Mouse (Mus musculus): ENCODE results near the gene Cd200. TPM values are rescaled to one million over a fixed set of nuclear protein-coding genes. Genes with fewer than 3 reads are reported as not detected.
"Not testable (repeated sequence)": the region's sequence is repeated elsewhere in the genome, so short reads cannot be mapped to it uniquely, and the experiment has no call there.

Gene Cd200
- polyA plus RNA-seq, 1 experiment from 2014 or later = 108 TPM

DNA sequence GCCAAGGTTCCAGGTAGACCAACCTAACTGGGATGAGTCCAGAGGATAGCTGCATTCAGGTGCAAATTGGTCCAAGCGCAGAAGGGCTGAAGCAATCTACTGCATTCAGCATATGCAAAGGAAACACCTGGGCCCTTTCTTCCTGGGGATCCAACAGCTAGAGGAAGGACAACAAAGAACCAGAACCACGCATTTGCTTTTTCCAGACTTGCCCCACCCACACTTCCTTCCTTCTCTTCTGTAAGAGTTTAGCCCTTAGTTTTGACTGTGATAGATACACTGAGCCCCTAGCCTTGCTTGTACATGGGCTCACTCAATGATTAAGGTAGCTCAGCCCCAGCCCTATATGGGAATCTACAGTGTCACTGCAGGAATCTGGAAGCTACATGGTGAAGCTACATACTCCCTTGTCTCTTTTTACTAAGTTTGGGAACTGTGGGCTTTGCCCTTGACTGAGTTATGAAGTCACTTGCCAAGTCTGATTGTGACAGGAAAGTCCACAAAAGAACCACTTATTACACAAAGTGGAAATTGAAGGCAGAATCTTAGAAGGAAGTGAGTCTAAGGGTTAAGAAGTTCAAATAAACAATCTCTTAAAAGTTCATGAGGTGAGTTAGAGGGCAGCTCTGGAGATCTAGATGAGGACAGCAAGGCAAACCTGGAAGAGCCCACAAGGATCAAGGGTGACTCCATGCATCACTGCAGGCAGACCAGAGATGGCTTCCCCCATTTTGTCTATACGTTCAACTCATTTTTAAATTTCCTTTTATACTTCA lies 59.1 kb downstream of the Cd200 start:
- Histone ChIP-seq H3K4me3 (ENCODE audit: low read depth, low read length) (no peak overlapping the region), H3K9me3 (ENCODE audit: control insufficient read depth) (no peaks in the 10 kb centered on the region), H3K9ac (ENCODE audit: low read depth, low read length) (no peak overlapping the region), H3K36me3 (ENCODE audit: control insufficient read depth, insufficient read depth) (no peaks in the 10 kb centered on the region), H3K27me3 (replicated peaks; ENCODE audit: control insufficient read depth, insufficient read depth, low read length) (no peaks in the 10 kb centered on the region), H3K4me1 (replicated peaks; ENCODE audit: control insufficient read depth, insufficient read depth, low read length) (no peaks in the 10 kb centered on the region), H3K4me2 (replicated peaks; ENCODE audit: low read depth) (no peak overlapping the region), H3K27ac (ENCODE audit: low read depth, low read length) (no peak overlapping the region)
- no peak for ATAC-seq
- no peak for TF ChIP-seq CTCF (IDR thresholded peaks at IDR 0.05; ENCODE audit: low read depth)
- WGBS = 74% methylated on average over 3 of the region's 3 CpGs

DNA sequence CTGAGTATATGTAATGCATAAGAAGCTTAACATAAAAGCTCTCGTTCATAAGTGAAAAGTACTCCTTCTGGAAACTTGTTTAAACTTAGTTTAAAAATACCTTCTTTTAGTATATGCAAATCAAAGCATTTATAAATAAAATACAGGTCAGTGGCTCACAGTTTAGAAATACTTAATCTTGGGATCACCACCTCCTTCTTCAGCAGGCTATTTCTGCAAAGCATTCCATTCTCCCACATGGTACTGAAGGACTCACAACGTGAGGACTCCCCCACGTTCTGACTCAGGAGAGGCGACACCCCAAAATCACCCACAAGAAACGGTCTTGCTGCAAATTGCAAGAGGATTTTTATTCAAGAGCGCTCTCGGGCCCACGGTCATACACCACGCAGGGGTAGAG lies 60.6 kb downstream of the Cd200 start:
- not testable (repeated sequence) for H3K9me3 ChIP-seq (ENCODE audit: control insufficient read depth); H3K4me3 ChIP-seq (ENCODE audit: low read depth, low read length); H3K27me3 ChIP-seq (replicated peaks; ENCODE audit: control insufficient read depth, insufficient read depth, low read length); H3K27ac ChIP-seq (ENCODE audit: low read depth, low read length); ATAC-seq; H3K36me3 ChIP-seq (ENCODE audit: control insufficient read depth, insufficient read depth); H3K4me2 ChIP-seq (replicated peaks; ENCODE audit: low read depth); H3K9ac ChIP-seq (ENCODE audit: low read depth, low read length); H3K4me1 ChIP-seq (replicated peaks; ENCODE audit: control insufficient read depth, insufficient read depth, low read length)
- 90% methylated on average over 5 of the region's 9 CpGs for WGBS

DNA sequence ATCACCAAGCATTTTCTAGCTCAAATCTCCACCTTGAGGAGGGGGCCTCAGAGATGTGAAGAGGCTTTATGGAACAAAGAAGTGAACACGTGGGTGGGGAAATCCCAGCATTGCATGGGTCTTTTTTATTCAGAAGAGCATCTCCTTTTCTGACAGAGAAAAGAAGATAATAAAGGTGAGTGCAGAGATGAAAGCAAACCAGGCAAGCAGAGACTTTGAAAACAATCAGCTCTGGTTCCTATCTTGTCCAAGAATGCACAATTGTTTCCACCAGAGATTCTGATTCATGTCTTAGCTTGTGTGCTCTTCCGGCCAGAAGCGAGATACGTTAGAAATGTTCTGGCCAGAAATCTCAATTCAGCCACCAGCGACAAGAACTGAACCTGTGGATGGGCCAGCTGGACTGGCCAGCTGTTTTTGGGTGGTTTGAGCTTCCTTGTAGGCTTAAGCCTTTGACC lies 61.9 kb downstream of the Cd200 start:
- 92% methylated on average over 5 of the region's 5 CpGs for WGBS
- H3K4me3 ChIP-seq (ENCODE audit: low read depth, low read length) = no peak overlapping the region
- ATAC-seq = no peak

DNA sequence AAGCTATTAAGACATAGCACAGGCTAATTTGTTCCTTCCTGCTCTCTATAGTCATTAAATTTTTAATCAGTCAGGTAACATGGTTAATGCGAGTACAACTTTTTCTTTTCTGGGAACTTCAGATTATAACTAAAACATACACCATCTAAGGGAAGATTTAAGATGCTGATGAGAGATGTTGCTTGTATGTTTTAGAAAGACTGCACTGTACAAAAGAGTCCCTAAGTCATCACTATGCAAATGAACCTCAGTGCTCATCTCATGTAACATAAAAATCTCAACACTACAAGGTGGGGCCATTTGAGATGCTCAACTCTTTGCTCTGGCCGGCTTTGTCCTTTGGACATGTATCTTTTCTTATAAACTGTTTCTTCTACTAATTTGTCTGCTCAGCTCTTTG lies 62.5 kb downstream of the Cd200 start:
- H3K9ac ChIP-seq (ENCODE audit: low read depth, low read length) = no peak overlapping the region
- H3K27me3 ChIP-seq (replicated peaks; ENCODE audit: control insufficient read depth, insufficient read depth, low read length) = no peaks in the 10 kb centered on the region
- no peak overlapping the region for H3K4me2 ChIP-seq (replicated peaks; ENCODE audit: low read depth)
- H3K4me3 ChIP-seq (ENCODE audit: low read depth, low read length) = no peak overlapping the region
- TF ChIP-seq CTCF (IDR thresholded peaks at IDR 0.05; ENCODE audit: low read depth) = no peak
- H3K9me3 ChIP-seq (ENCODE audit: control insufficient read depth) = no peaks in the 10 kb centered on the region
- no peaks in the 10 kb centered on the region for H3K4me1 ChIP-seq (replicated peaks; ENCODE audit: control insufficient read depth, insufficient read depth, low read length)
- H3K27ac ChIP-seq (ENCODE audit: low read depth, low read length) = no peak overlapping the region
- 94% methylated on average over 2 of the region's 2 CpGs for WGBS
- no peak for ATAC-seq
- no peaks in the 10 kb centered on the region for H3K36me3 ChIP-seq (ENCODE audit: control insufficient read depth, insufficient read depth)

More for the DNA sequence above, 61.9 kb downstream of the Cd200 start:
- Histone ChIP-seq H3K27ac (ENCODE audit: low read depth, low read length) (no peak overlapping the region), H3K9ac (ENCODE audit: low read depth, low read length) (no peak overlapping the region), H3K36me3 (ENCODE audit: control insufficient read depth, insufficient read depth) (no peaks in the 10 kb centered on the region), H3K27me3 (replicated peaks; ENCODE audit: control insufficient read depth, insufficient read depth, low read length) (no peaks in the 10 kb centered on the region), H3K9me3 (ENCODE audit: control insufficient read depth) (no peaks in the 10 kb centered on the region), H3K4me1 (replicated peaks; ENCODE audit: control insufficient read depth, insufficient read depth, low read length) (no peaks in the 10 kb centered on the region), H3K4me2 (replicated peaks; ENCODE audit: low read depth) (no peak overlapping the region)
- no peak for TF ChIP-seq CTCF (IDR thresholded peaks at IDR 0.05; ENCODE audit: low read depth)

DNA sequence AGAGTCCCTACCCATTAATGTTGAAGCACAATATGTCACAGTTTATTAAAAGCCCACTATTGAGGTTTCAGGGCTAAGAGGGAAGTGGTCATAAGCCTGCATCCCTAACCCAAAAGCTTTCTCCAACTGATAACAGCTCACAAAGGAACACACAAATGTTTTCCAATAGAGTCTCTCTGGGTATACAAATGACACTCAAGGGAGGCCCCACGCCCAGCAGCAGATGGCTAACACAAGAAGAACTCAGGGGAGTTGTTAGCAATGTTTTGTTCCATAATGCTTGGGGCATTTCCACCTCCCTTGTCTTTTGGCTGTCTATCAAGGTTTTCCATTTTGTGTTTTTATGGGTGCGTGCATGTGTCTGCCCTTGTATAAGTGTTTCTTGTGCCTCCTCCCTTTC lies 64.0 kb downstream of the Cd200 start:
- Histone ChIP-seq H3K9ac (ENCODE audit: low read depth, low read length) (no peak overlapping the region), H3K4me2 (replicated peaks; ENCODE audit: low read depth) (no peak overlapping the region), H3K36me3 (ENCODE audit: control insufficient read depth, insufficient read depth) (no peaks in the 10 kb centered on the region), H3K4me1 (replicated peaks; ENCODE audit: control insufficient read depth, insufficient read depth, low read length) (no peaks in the 10 kb centered on the region), H3K9me3 (ENCODE audit: control insufficient read depth) (no peaks in the 10 kb centered on the region), H3K4me3 (ENCODE audit: low read depth, low read length) (no peak overlapping the region), H3K27me3 (replicated peaks; ENCODE audit: control insufficient read depth, insufficient read depth, low read length) (no peaks in the 10 kb centered on the region), H3K27ac (ENCODE audit: low read depth, low read length) (no peak overlapping the region)
- ATAC-seq = no peak
- no peak for TF ChIP-seq CTCF (IDR thresholded peaks at IDR 0.05; ENCODE audit: low read depth)
- 73% methylated on average over 2 of the region's 2 CpGs for WGBS

DNA sequence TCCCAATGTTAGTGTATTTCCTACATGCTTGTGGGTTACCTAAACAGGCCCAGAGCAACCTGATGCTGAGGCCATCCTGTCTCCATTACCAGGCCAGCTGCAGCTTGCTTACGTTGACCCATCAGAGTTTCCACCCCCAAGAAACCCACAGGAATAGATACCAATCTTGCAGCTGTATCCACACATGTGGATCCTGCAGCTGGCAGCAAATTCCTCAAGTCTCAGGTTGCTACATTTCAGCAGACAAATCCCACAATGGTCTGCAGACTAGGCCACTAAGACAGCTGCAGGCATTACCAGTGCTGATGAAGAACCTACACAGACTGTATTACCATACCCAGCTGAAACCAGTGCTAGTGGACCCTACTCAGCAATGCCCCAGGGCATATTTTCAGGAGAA lies 72.4 kb downstream of the Cd200 start:
- Histone ChIP-seq H3K9ac (ENCODE audit: low read depth, low read length) (no peak overlapping the region), H3K4me1 (replicated peaks; ENCODE audit: control insufficient read depth, insufficient read depth, low read length) (no peaks in the 10 kb centered on the region), H3K36me3 (ENCODE audit: control insufficient read depth, insufficient read depth) (no peaks in the 10 kb centered on the region), H3K4me3 (ENCODE audit: low read depth, low read length) (no peak overlapping the region), H3K27ac (ENCODE audit: low read depth, low read length) (no peak overlapping the region), H3K27me3 (replicated peaks; ENCODE audit: control insufficient read depth, insufficient read depth, low read length) (no peaks in the 10 kb centered on the region), H3K4me2 (replicated peaks; ENCODE audit: low read depth) (no peak overlapping the region), H3K9me3 (ENCODE audit: control insufficient read depth) (no peaks in the 10 kb centered on the region)
- ATAC-seq = no peak
- no peak for TF ChIP-seq CTCF (IDR thresholded peaks at IDR 0.05; ENCODE audit: low read depth)
- WGBS = 82% methylated on average over 1 of the region's 1 CpGs
